Comparison of ENCODE assay signal across 18 mouse cellular contexts in genomic region chr8:61896742-61897141, GRCm38 (mm10). TPM values are rescaled to one million over a fixed set of nuclear protein-coding genes. Genes with fewer than 3 reads are reported as not detected.
DNase-seq lines count a peak whose midpoint lies in the region; ATAC-seq and TF ChIP-seq lines count a peak whose summit lies in the region.
"Had no signal": no experiment of that assay in that cellular context is flagged by ENCODE, and none has a peak within 500 bp of the region (broad histone marks: within the 10 kb centered on the region; RNA-seq: fewer than 3 reads in every experiment).

No protein-coding gene starts in this region.

- TF ChIP-seq EP300 in liver, postnatal 0 days (IDR thresholded peaks at IDR 0.05; ENCODE audit: low read depth): no peak

- peaks cover 12 to 23% of the 10 kb centered on the region in 2 experiments for H3K4me1 ChIP-seq in heart, embryonic 14.5 days (ENCODE audit: control insufficient read depth in 2 of 2, insufficient read depth in 2 of 2, low read length in 2 of 2)
- H3K4me1 ChIP-seq in liver, postnatal 0 days (ENCODE audit: insufficient read depth): no peaks in the 10 kb centered on the region
- no peaks in the 10 kb centered on the region for H3K4me1 ChIP-seq in liver, embryonic 11.5 days (replicated peaks; ENCODE audit: control insufficient read depth, insufficient read depth, low read length)
- H3K4me1 ChIP-seq in forebrain, embryonic 13.5 days: no peaks in the 10 kb centered on the region
- H3K4me1 ChIP-seq: embryonic facial prominence, embryonic 10.5 days; hindbrain, embryonic 15.5 days had no signal

- no peak overlapping the region for H3K27ac ChIP-seq in heart, embryonic 14.5 days (replicated peaks in 1 of 2; ENCODE audit: control insufficient read depth in 1 of 2, insufficient read depth in 1 of 2, low read depth in 2 of 2, low read length in 2 of 2)
- H3K27ac ChIP-seq in liver, postnatal 0 days (ENCODE audit: low read depth): no peak overlapping the region
- H3K27ac ChIP-seq in liver, embryonic 11.5 days (ENCODE audit: low read depth, low read length): no peak overlapping the region
- no peak overlapping the region for H3K27ac ChIP-seq in forebrain, embryonic 13.5 days
- H3K27ac ChIP-seq: embryonic facial prominence, embryonic 10.5 days; gastrocnemius, adult 2 months; hindbrain, embryonic 15.5 days had no signal

- no peak for ATAC-seq in heart, embryonic 14.5 days (ENCODE audit: insufficient number of reproducible peaks, insufficient read depth, low FRiP score, low read depth)
- ATAC-seq in liver, postnatal 0 days: peak; percentile 35; the same call in 1 of the 2 replicates
- no peak for ATAC-seq in liver, embryonic 11.5 days (replicated peaks; ENCODE audit: low FRiP score)
- ATAC-seq in megakaryocyte, adult 5-6 weeks (ENCODE audit: poor library complexity, severe bottlenecking): peak; percentile 87
- ATAC-seq in forebrain, embryonic 13.5 days: no peak
- ATAC-seq: forebrain, embryonic 14.5 days; intestine, postnatal 0 days had no signal

- 79% methylated on average over 1 of the region's 1 CpGs for WGBS in heart, embryonic 14.5 days
- 53% methylated on average over 1 of the region's 1 CpGs for WGBS in liver, postnatal 0 days (ENCODE audit: insufficient replicate concordance)
- WGBS in liver, embryonic 11.5 days: 84% methylated on average over 1 of the region's 1 CpGs
- 89% methylated on average over 1 of the region's 1 CpGs for WGBS in forebrain, embryonic 13.5 days

- TF ChIP-seq CTCF in liver, postnatal 0 days (IDR thresholded peaks at IDR 0.05; ENCODE audit: low read depth): no peak

- H3K4me2 ChIP-seq in heart, embryonic 14.5 days (ENCODE audit: low read length): peak overlapping the region; percentile 42
- H3K4me2 ChIP-seq in liver, postnatal 0 days (ENCODE audit: low read depth, low read length): no peak overlapping the region
- H3K4me2 ChIP-seq in liver, embryonic 11.5 days: no peak overlapping the region
- H3K4me2 ChIP-seq in forebrain, embryonic 13.5 days: no peak overlapping the region
- H3K4me2 ChIP-seq: hindbrain, embryonic 15.5 days had no signal

- H3K4me3 ChIP-seq in heart, embryonic 14.5 days (ENCODE audit: control insufficient read depth in 1 of 2, insufficient read depth in 1 of 2, low read depth in 1 of 2, low read length in 2 of 2): no peak overlapping the region
- no peak overlapping the region for H3K4me3 ChIP-seq in liver, postnatal 0 days (ENCODE audit: low read depth, low read length)
- no peak overlapping the region for H3K4me3 ChIP-seq in liver, embryonic 11.5 days (ENCODE audit: low read depth, low read length)
- no peak overlapping the region for H3K4me3 ChIP-seq in forebrain, embryonic 13.5 days
- H3K4me3 ChIP-seq: embryonic facial prominence, embryonic 10.5 days; gastrocnemius, adult 2 months; hindbrain, embryonic 15.5 days had no signal

- DNase-seq in heart, postnatal 4 days: no peak
- DNase-seq in liver, postnatal 0 days: no peak
- no peak for DNase-seq in liver, embryonic 11.5 days (ENCODE audit: low spot score)
- DNase-seq: adrenal gland, adult 2 months; adrenal gland, postnatal 25 days; cerebellum, adult 18-20 months; cerebellum, adult 9-11 months; gastrocnemius, adult 2 months; gastrocnemius, postnatal 25 days; heart, adult 11 months had no signal

- H3K9ac ChIP-seq in heart, embryonic 14.5 days (ENCODE audit: low read length): no peak overlapping the region
- no peak overlapping the region for H3K9ac ChIP-seq in liver, postnatal 0 days (replicated peaks)
- H3K9ac ChIP-seq in liver, embryonic 11.5 days (ENCODE audit: low read depth, low read length): no peak overlapping the region
- H3K9ac ChIP-seq in forebrain, embryonic 13.5 days: no peak overlapping the region
- H3K9ac ChIP-seq: hindbrain, embryonic 15.5 days had no signal

- no peaks in the 10 kb centered on the region for H3K27me3 ChIP-seq in heart, embryonic 14.5 days (ENCODE audit: control insufficient read depth, insufficient read depth, low read length)
- H3K27me3 ChIP-seq in liver, postnatal 0 days (ENCODE audit: insufficient read depth, low read length): no peaks in the 10 kb centered on the region
- H3K27me3 ChIP-seq in liver, embryonic 11.5 days (replicated peaks; ENCODE audit: control insufficient read depth, insufficient read depth, low read length): no peaks in the 10 kb centered on the region
- H3K27me3 ChIP-seq in forebrain, embryonic 13.5 days: no peaks in the 10 kb centered on the region
- H3K27me3 ChIP-seq: hindbrain, embryonic 15.5 days had no signal

- H3K9me3 ChIP-seq in heart, embryonic 14.5 days (ENCODE audit: control insufficient read depth, low read length): no peaks in the 10 kb centered on the region
- H3K9me3 ChIP-seq in liver, postnatal 0 days (ENCODE audit: low read length): no peaks in the 10 kb centered on the region
- no peaks in the 10 kb centered on the region for H3K9me3 ChIP-seq in liver, embryonic 11.5 days (ENCODE audit: control insufficient read depth, low read length)
- no peaks in the 10 kb centered on the region for H3K9me3 ChIP-seq in forebrain, embryonic 13.5 days (replicated peaks)
- H3K9me3 ChIP-seq: embryonic facial prominence, embryonic 10.5 days; heart, embryonic 10.5 days; hindbrain, embryonic 15.5 days had no signal

- peaks cover 31% of the 10 kb centered on the region for H3K36me3 ChIP-seq in heart, embryonic 14.5 days (ENCODE audit: control insufficient read depth, insufficient read depth, low read length)
- H3K36me3 ChIP-seq in liver, postnatal 0 days (replicated peaks; ENCODE audit: insufficient read depth, low read length): no peaks in the 10 kb centered on the region
- H3K36me3 ChIP-seq in liver, embryonic 11.5 days (ENCODE audit: control insufficient read depth, insufficient read depth, low read length): no peaks in the 10 kb centered on the region
- no peaks in the 10 kb centered on the region for H3K36me3 ChIP-seq in forebrain, embryonic 13.5 days (ENCODE audit: poor library complexity, severe bottlenecking)
- H3K36me3 ChIP-seq: embryonic facial prominence, embryonic 10.5 days; hindbrain, embryonic 15.5 days had no signal

RNA-seq across cellular contexts. Expression of gene Palld, which starts 5.7 kb away (rescaled TPM):
- polyA plus RNA-seq in heart, embryonic 14.5 days (2014; fragmentation: Nextera tagmentation; extraction: Ambion mirVana): 187 and 200 TPM in 2 replicates
- total RNA-seq in heart, postnatal 4 days (2021): 100 to 1,000 TPM; 311 to 316 TPM
- 10.2 and 11.7 TPM in 2 replicates for polyA plus RNA-seq in liver, postnatal 0 days (2015; fragmentation: Nextera tagmentation; extraction: Ambion mirVana)
- 16.1 and 22.9 TPM in 2 replicates for polyA plus RNA-seq in liver, embryonic 11.5 days (2014; fragmentation: Nextera tagmentation; extraction: Ambion mirVana)
- 1.3 TPM in 2 replicates for total RNA-seq in megakaryocyte, adult 5-6 weeks (2015)
- 0.44 and 0.65 TPM in 2 replicates for total RNA-seq in megakaryocyte, adult 5-6 weeks (2017)
- 30.2 and 33.8 TPM in 2 replicates for polyA plus RNA-seq in forebrain, embryonic 13.5 days (2015; fragmentation: Nextera tagmentation; extraction: Ambion mirVana)

RNA-seq across cellular contexts. Expression of gene Ddx60, which starts 31.1 kb away (rescaled TPM):
- polyA plus RNA-seq in heart, embryonic 14.5 days (2014; fragmentation: Nextera tagmentation; extraction: Ambion mirVana): 3.0 and 4.0 TPM in 2 replicates
- 1 to 10 TPM; 1.5 to 2.3 TPM for total RNA-seq in heart, postnatal 4 days (2021)
- polyA plus RNA-seq in liver, postnatal 0 days (2015; fragmentation: Nextera tagmentation; extraction: Ambion mirVana): 2.7 TPM in 2 replicates
- polyA plus RNA-seq in liver, embryonic 11.5 days (2014; fragmentation: Nextera tagmentation; extraction: Ambion mirVana): 0.63 and 0.69 TPM in 2 replicates
- 5.7 and 6.9 TPM in 2 replicates for total RNA-seq in megakaryocyte, adult 5-6 weeks (2015)
- total RNA-seq in megakaryocyte, adult 5-6 weeks (2017): 7.9 and 8.7 TPM in 2 replicates
- polyA plus RNA-seq in forebrain, embryonic 13.5 days (2015; fragmentation: Nextera tagmentation; extraction: Ambion mirVana): 0.10 and 0.21 TPM in 2 replicates

Comparison
In these comparisons a context has a peak if more than half of its experiments do, and no peak if none do; other contexts are left out.
1. ATAC-seq: peak in liver, postnatal 0 days (single experiment) and megakaryocyte, adult 5-6 weeks (single experiment); none in heart, embryonic 14.5 days (single experiment), liver, embryonic 11.5 days (single experiment) and forebrain, embryonic 13.5 days (single experiment).